Comparison of ENCODE assay signal across 20 mouse cellular contexts in genomic region chr7:129079786-129080185, GRCm38 (mm10).
DNase-seq lines count a peak whose midpoint lies in the region; ATAC-seq and TF ChIP-seq lines count a peak whose summit lies in the region.
"Had no signal": no experiment of that assay in that cellular context is flagged by ENCODE, and none has a peak within 500 bp of the region (broad histone marks: within the 10 kb centered on the region; RNA-seq: fewer than 3 reads in every experiment).

No protein-coding gene starts in this region.

- H3K27me3 ChIP-seq in embryonic facial prominence, embryonic 14.5 days (replicated peaks; ENCODE audit: control insufficient read depth, insufficient read depth, low read length), result no peaks in the 10 kb centered on the region
- H3K27me3 ChIP-seq in embryonic facial prominence, embryonic 10.5 days (replicated peaks; ENCODE audit: low read depth, poor library complexity, severe bottlenecking), result no peaks in the 10 kb centered on the region
- no peaks in the 10 kb centered on the region for H3K27me3 ChIP-seq in kidney, embryonic 14.5 days (ENCODE audit: control insufficient read depth, insufficient read depth, low read length)
- H3K27me3 ChIP-seq in midbrain, embryonic 14.5 days (ENCODE audit: control insufficient read depth, insufficient read depth, low read length), result no peaks in the 10 kb centered on the region
- no peaks in the 10 kb centered on the region for H3K27me3 ChIP-seq in midbrain, embryonic 11.5 days (ENCODE audit: control insufficient read depth, insufficient read depth, low read length)
- H3K27me3 ChIP-seq: embryonic facial prominence, embryonic 15.5 days; forebrain, embryonic 15.5 days; heart, embryonic 12.5 days; hindbrain, embryonic 15.5 days; Patski had no signal

- no peak overlapping the region for H3K27ac ChIP-seq in embryonic facial prominence, embryonic 14.5 days (replicated peaks; ENCODE audit: low read depth, low read length)
- H3K27ac ChIP-seq in embryonic facial prominence, embryonic 10.5 days (replicated peaks), result no peak overlapping the region
- H3K27ac ChIP-seq in kidney, embryonic 14.5 days (ENCODE audit: low read depth, low read length), result no peak overlapping the region
- no peak overlapping the region for H3K27ac ChIP-seq in midbrain, embryonic 14.5 days (replicated peaks; ENCODE audit: low read depth, low read length)
- no peak overlapping the region for H3K27ac ChIP-seq in midbrain, embryonic 11.5 days (ENCODE audit: low read depth, low read length)
- H3K27ac ChIP-seq: embryonic facial prominence, embryonic 15.5 days; forebrain, embryonic 15.5 days; hindbrain, embryonic 10.5 days; hindbrain, embryonic 15.5 days had no signal

- H3K4me3 ChIP-seq in embryonic facial prominence, embryonic 14.5 days (ENCODE audit: low read depth, low read length), result no peak overlapping the region
- no peak overlapping the region for H3K4me3 ChIP-seq in embryonic facial prominence, embryonic 10.5 days
- H3K4me3 ChIP-seq in kidney, embryonic 14.5 days (ENCODE audit: low read length), result no peak overlapping the region
- H3K4me3 ChIP-seq in midbrain, embryonic 14.5 days (replicated peaks; ENCODE audit: low read depth, low read length), result no peak overlapping the region
- H3K4me3 ChIP-seq in midbrain, embryonic 11.5 days (ENCODE audit: low read depth, low read length), result no peak overlapping the region
- H3K4me3 ChIP-seq: embryonic facial prominence, embryonic 15.5 days; erythroblast, embryonic 14.5 days; forebrain, embryonic 15.5 days; heart, embryonic 12.5 days; hindbrain, embryonic 10.5 days; hindbrain, embryonic 15.5 days had no signal

- ATAC-seq in embryonic facial prominence, embryonic 14.5 days (ENCODE audit: low read depth), result no peak
- no peak for ATAC-seq in kidney, embryonic 14.5 days (ENCODE audit: low FRiP score, low TSS enrichment)
- ATAC-seq in midbrain, embryonic 14.5 days (ENCODE audit: low FRiP score, low TSS enrichment), result no peak
- ATAC-seq in midbrain, embryonic 11.5 days (ENCODE audit: low FRiP score), result no peak
- ATAC-seq: activated CD4-positive, CD25-positive, alpha-beta regulatory T cell, adult 4 months; forebrain, embryonic 15.5 days; inflammation-experienced regulatory T-cells, adult 6 months; Patski had no signal

- no peaks in the 10 kb centered on the region for H3K9me3 ChIP-seq in embryonic facial prominence, embryonic 14.5 days (ENCODE audit: control insufficient read depth, low read length)
- H3K9me3 ChIP-seq in embryonic facial prominence, embryonic 10.5 days, result no peaks in the 10 kb centered on the region
- H3K9me3 ChIP-seq in kidney, embryonic 14.5 days (ENCODE audit: control insufficient read depth, low read length), result no peaks in the 10 kb centered on the region
- H3K9me3 ChIP-seq in midbrain, embryonic 14.5 days (ENCODE audit: control insufficient read depth, low read length), result no peaks in the 10 kb centered on the region
- H3K9me3 ChIP-seq in midbrain, embryonic 11.5 days (ENCODE audit: control insufficient read depth, low read length), result no peaks in the 10 kb centered on the region
- H3K9me3 ChIP-seq: embryonic facial prominence, embryonic 15.5 days; forebrain, embryonic 15.5 days; heart, embryonic 12.5 days; hindbrain, embryonic 10.5 days; hindbrain, embryonic 15.5 days had no signal

- no peak overlapping the region for H3K4me2 ChIP-seq in embryonic facial prominence, embryonic 14.5 days (ENCODE audit: low read depth, low read length)
- no peak overlapping the region for H3K4me2 ChIP-seq in kidney, embryonic 14.5 days (replicated peaks; ENCODE audit: low read depth, low read length)
- H3K4me2 ChIP-seq in midbrain, embryonic 14.5 days (ENCODE audit: low read length), result no peak overlapping the region
- no peak overlapping the region for H3K4me2 ChIP-seq in midbrain, embryonic 11.5 days
- H3K4me2 ChIP-seq: embryonic facial prominence, embryonic 15.5 days; forebrain, embryonic 15.5 days; heart, embryonic 12.5 days; hindbrain, embryonic 15.5 days had no signal

- TF ChIP-seq CTCF in brain, embryonic 14.5 days (IDR thresholded peaks at IDR 0.05; ENCODE audit: borderline replicate concordance, extremely low read depth, insufficient read depth, insufficient read length), result no peak

- H3K9ac ChIP-seq in embryonic facial prominence, embryonic 14.5 days (ENCODE audit: low read depth, low read length), result no peak overlapping the region
- H3K9ac ChIP-seq in kidney, embryonic 14.5 days (ENCODE audit: low read depth, low read length), result no peak overlapping the region
- H3K9ac ChIP-seq in midbrain, embryonic 14.5 days (replicated peaks; ENCODE audit: low read length), result no peak overlapping the region
- no peak overlapping the region for H3K9ac ChIP-seq in midbrain, embryonic 11.5 days (ENCODE audit: low read length)
- H3K9ac ChIP-seq: embryonic facial prominence, embryonic 15.5 days; forebrain, embryonic 15.5 days; heart, embryonic 12.5 days; hindbrain, embryonic 15.5 days had no signal

- peak; percentile 11 for DNase-seq in embryonic facial prominence, embryonic 14.5 days (ENCODE audit: low spot score)
- DNase-seq in embryonic facial prominence, embryonic 10.5 days (ENCODE audit: low spot score), result no peak
- peak; percentile 19 for DNase-seq in kidney, postnatal 10 days
- DNase-seq in midbrain, embryonic 14.5 days, result peak; percentile 20
- DNase-seq in midbrain, embryonic 11.5 days (ENCODE audit: low spot score, missing footprints), result no peak
- peak; percentile 49 for DNase-seq in brain, embryonic 14.5 days (ENCODE audit: low read depth)
- DNase-seq: adrenal gland, postnatal 14 days; cerebellum, adult 8-10 months; cerebellum, postnatal 36 days; gastrocnemius, postnatal 10 days had no signal

- TF ChIP-seq POLR2A in brain, embryonic 14.5 days (IDR thresholded peaks at IDR 0.05; ENCODE audit: borderline replicate concordance, extremely low read depth, insufficient read depth, insufficient read length, poor library complexity, severe bottlenecking), result no peak

- H3K36me3 ChIP-seq in embryonic facial prominence, embryonic 14.5 days (ENCODE audit: control insufficient read depth, insufficient read depth, low read length), result no peaks in the 10 kb centered on the region
- no peaks in the 10 kb centered on the region for H3K36me3 ChIP-seq in embryonic facial prominence, embryonic 10.5 days (replicated peaks)
- H3K36me3 ChIP-seq in kidney, embryonic 14.5 days (ENCODE audit: control insufficient read depth, insufficient read depth, low read length), result no peaks in the 10 kb centered on the region
- no peaks in the 10 kb centered on the region for H3K36me3 ChIP-seq in midbrain, embryonic 14.5 days (ENCODE audit: control insufficient read depth, insufficient read depth, low read length)
- no peaks in the 10 kb centered on the region for H3K36me3 ChIP-seq in midbrain, embryonic 11.5 days (ENCODE audit: control insufficient read depth, insufficient read depth, low read length)
- H3K36me3 ChIP-seq: embryonic facial prominence, embryonic 15.5 days; forebrain, embryonic 15.5 days; heart, embryonic 12.5 days; hindbrain, embryonic 10.5 days; hindbrain, embryonic 15.5 days had no signal

- 69% methylated on average over 6 of the region's 6 CpGs for WGBS in embryonic facial prominence, embryonic 14.5 days
- 87% methylated on average over 6 of the region's 6 CpGs for WGBS in embryonic facial prominence, embryonic 10.5 days
- 90% methylated on average over 6 of the region's 6 CpGs for WGBS in kidney, embryonic 14.5 days
- WGBS in midbrain, embryonic 14.5 days, result 82% methylated on average over 6 of the region's 6 CpGs
- WGBS in midbrain, embryonic 11.5 days, result 89% methylated on average over 6 of the region's 6 CpGs

- no peaks in the 10 kb centered on the region for H3K4me1 ChIP-seq in embryonic facial prominence, embryonic 14.5 days (ENCODE audit: control insufficient read depth, insufficient read depth, low read length)
- H3K4me1 ChIP-seq in embryonic facial prominence, embryonic 10.5 days, result no peaks in the 10 kb centered on the region
- H3K4me1 ChIP-seq in kidney, embryonic 14.5 days (ENCODE audit: control insufficient read depth, insufficient read depth, low read length), result no peaks in the 10 kb centered on the region
- no peaks in the 10 kb centered on the region for H3K4me1 ChIP-seq in midbrain, embryonic 14.5 days (ENCODE audit: control insufficient read depth, insufficient read depth, low read length)
- no peaks in the 10 kb centered on the region for H3K4me1 ChIP-seq in midbrain, embryonic 11.5 days (ENCODE audit: control insufficient read depth, insufficient read depth, low read length)
- H3K4me1 ChIP-seq: embryonic facial prominence, embryonic 15.5 days; forebrain, embryonic 15.5 days; heart, embryonic 12.5 days; hindbrain, embryonic 10.5 days; hindbrain, embryonic 15.5 days had no signal

Comparison
In these comparisons a context has a peak if more than half of its experiments do, and no peak if none do; other contexts are left out.
1. DNase-seq: peak in embryonic facial prominence, embryonic 14.5 days (single experiment), kidney, postnatal 10 days (single experiment), midbrain, embryonic 14.5 days (single experiment) and brain, embryonic 14.5 days (single experiment); none in embryonic facial prominence, embryonic 10.5 days (single experiment) and midbrain, embryonic 11.5 days (single experiment).